Mouse (Mus musculus): ENCODE results near the gene Cacna2d1. TPM values are rescaled to one million over a fixed set of nuclear protein-coding genes. Genes with fewer than 3 reads are reported as not detected.

The Cacna2d1 gene
- polyA plus RNA-seq, 1 experiment: 25.7 TPM

DNA sequence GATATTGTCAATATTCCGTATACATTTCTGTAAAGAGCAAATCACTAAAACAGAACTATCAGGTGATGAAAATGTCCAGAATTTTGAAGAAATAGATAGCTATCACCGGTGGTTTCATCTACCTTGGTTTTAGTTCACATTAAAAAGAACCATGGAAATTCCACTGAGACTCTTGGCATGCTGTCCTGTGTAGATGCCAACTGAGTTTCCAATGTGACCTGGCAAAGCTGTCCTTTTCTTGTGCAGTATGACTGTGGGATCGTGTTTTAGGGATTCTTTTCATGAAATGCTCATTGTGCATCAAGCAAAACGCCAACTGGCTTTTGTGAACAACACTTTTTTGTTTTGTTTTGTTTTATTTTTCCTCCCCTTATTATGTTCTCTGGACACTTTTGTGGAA lies 439.5 kb downstream of the Cacna2d1 start:
- no peak overlapping the region for H3K4me3 ChIP-seq (replicated peaks; ENCODE audit: insufficient read depth, low read depth, low read length)
- WGBS: 27% methylated on average over 4 of the region's 4 CpGs
- H3K4me1 ChIP-seq (ENCODE audit: control insufficient read depth, insufficient read depth, low read length): no peaks in the 10 kb centered on the region
- TF ChIP-seq POLR2A (IDR thresholded peaks at IDR 0.05; ENCODE audit: borderline replicate concordance, insufficient read depth, low read length) (no peak), CTCF (IDR thresholded peaks at IDR 0.05; ENCODE audit: borderline replicate concordance, insufficient read depth, low read depth, low read length) (no peak)
- no peaks in the 10 kb centered on the region for H3K27me3 ChIP-seq (ENCODE audit: control insufficient read depth, insufficient read depth, low read length)
- DNase-seq: peak; percentile 35 to 70
- H3K27ac ChIP-seq (ENCODE audit: insufficient read depth, low read length): no peak overlapping the region

DNA sequence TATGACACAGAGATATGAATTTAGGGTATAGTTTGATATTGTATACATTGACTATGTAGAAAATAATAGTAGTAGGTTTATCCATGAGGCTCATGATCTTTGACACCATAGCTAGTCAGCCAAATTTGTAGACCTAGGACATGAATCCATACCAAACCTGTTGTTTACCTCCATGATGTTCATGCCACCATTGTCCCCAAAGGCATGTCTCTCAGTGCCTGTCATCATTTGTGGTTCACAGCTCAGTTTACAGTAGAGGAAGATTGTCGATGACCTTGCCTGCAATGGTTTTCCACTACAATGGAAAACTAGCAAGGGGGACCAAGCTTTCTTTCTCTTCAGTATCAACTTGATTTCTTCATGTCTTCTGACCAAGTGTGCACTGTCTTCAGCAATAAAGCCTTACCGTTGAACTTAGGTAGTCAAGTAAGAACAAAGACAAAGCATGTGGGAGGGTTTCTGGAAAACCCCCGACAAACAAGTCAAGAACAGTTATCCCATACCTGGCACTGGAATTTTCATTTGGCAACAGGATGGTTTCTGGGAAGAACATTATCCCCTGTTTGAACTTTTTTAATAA lies 441.9 kb downstream of the Cacna2d1 start:
- no peak for DNase-seq
- Histone ChIP-seq H3K4me3 (replicated peaks; ENCODE audit: insufficient read depth, low read depth, low read length) (no peak overlapping the region), H3K4me1 (ENCODE audit: control insufficient read depth, insufficient read depth, low read length) (no peaks in the 10 kb centered on the region), H3K27me3 (ENCODE audit: control insufficient read depth, insufficient read depth, low read length) (no peaks in the 10 kb centered on the region), H3K27ac (ENCODE audit: insufficient read depth, low read length) (no peak overlapping the region)
- 94% methylated on average over 3 of the region's 3 CpGs for WGBS
- TF ChIP-seq CTCF (IDR thresholded peaks at IDR 0.05; ENCODE audit: borderline replicate concordance, insufficient read depth, low read depth, low read length): no peak
- TF ChIP-seq POLR2A (IDR thresholded peaks at IDR 0.05; ENCODE audit: borderline replicate concordance, insufficient read depth, low read length): no peak

DNA sequence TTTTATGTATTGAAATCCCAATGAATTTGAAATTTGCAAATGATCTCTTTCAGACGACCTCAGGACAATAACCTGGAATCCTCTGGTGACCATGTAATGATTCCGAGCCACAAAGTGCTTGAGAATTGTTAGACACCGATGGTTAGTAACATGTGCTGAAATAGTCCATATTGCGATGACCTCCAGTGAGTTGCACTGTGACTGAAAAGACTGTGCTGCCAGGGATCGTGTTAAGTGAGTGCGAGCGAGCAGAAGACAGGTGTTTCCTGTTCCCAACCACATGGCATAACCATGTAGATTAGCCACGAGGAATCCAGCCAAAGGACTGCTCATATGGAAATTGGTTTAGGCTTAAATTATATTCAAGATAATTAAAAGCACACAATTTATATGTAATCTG lies 475.5 kb downstream of the Cacna2d1 start:
- TF ChIP-seq POLR2A (IDR thresholded peaks at IDR 0.05; ENCODE audit: borderline replicate concordance, insufficient read depth, low read length) (no peak), CTCF (IDR thresholded peaks at IDR 0.05; ENCODE audit: borderline replicate concordance, insufficient read depth, low read depth, low read length) (no peak)
- WGBS: 59% methylated on average over 8 of the region's 8 CpGs
- Histone ChIP-seq H3K4me3 (replicated peaks; ENCODE audit: insufficient read depth, low read depth, low read length) (no peak overlapping the region), H3K27me3 (ENCODE audit: control insufficient read depth, insufficient read depth, low read length) (no peaks in the 10 kb centered on the region), H3K27ac (ENCODE audit: insufficient read depth, low read length) (no peak overlapping the region), H3K4me1 (ENCODE audit: control insufficient read depth, insufficient read depth, low read length) (no peaks in the 10 kb centered on the region)
- no peak for DNase-seq

DNA sequence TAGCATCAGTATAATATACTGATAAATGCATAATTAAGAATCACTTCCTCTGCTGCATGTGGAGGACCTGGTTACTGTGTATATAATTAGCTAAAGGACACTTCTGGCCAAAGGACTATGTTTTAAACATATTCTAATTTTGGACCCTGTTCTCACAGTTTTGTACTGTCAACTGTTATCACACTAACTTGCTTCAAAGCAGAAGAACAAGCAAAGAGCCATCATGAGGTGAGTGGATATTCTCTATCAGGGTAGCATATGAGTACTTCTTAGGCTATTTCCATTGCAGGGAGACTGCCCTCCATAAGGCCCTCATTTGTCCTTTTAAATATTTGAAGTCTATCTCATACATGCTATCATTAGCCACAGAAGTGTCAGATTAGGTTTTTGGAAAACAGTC lies 480.2 kb downstream of the Cacna2d1 start:
- no peak for DNase-seq
- Histone ChIP-seq H3K27me3 (ENCODE audit: control insufficient read depth, insufficient read depth, low read length) (no peaks in the 10 kb centered on the region), H3K4me1 (ENCODE audit: control insufficient read depth, insufficient read depth, low read length) (no peaks in the 10 kb centered on the region), H3K27ac (ENCODE audit: insufficient read depth, low read length) (no peak overlapping the region), H3K4me3 (replicated peaks; ENCODE audit: insufficient read depth, low read depth, low read length) (no peak overlapping the region)
- no peak for TF ChIP-seq CTCF (IDR thresholded peaks at IDR 0.05; ENCODE audit: borderline replicate concordance, insufficient read depth, low read depth, low read length)
- no peak for TF ChIP-seq POLR2A (IDR thresholded peaks at IDR 0.05; ENCODE audit: borderline replicate concordance, insufficient read depth, low read length)

DNA sequence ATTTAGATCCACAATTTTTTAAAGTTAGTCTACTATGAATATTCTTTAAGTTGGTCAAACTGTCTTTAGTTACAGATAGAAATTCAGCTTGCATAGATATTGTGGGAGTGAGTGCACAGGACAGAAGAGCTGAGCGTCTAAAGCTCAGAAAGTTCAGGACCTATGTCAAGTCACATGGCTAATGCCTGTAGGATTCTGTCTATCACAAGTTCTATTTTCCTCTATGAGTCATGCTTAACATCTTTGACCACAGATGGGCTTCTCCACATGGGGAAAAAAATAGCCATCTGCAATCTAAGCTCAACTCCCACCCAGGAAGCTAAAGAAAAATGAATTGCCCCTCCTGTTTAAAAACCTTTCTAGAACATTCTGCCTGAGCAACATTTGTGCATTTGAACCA lies 483.5 kb downstream of the Cacna2d1 start:
- H3K27ac ChIP-seq (ENCODE audit: insufficient read depth, low read length): no peak overlapping the region
- no peak for DNase-seq
- H3K4me3 ChIP-seq (replicated peaks; ENCODE audit: insufficient read depth, low read depth, low read length): no peak overlapping the region
- no peaks in the 10 kb centered on the region for H3K27me3 ChIP-seq (ENCODE audit: control insufficient read depth, insufficient read depth, low read length)
- 26% methylated on average over 1 of the region's 1 CpGs for WGBS
- no peaks in the 10 kb centered on the region for H3K4me1 ChIP-seq (ENCODE audit: control insufficient read depth, insufficient read depth, low read length)
- TF ChIP-seq CTCF (IDR thresholded peaks at IDR 0.05; ENCODE audit: borderline replicate concordance, insufficient read depth, low read depth, low read length) (no peak), POLR2A (IDR thresholded peaks at IDR 0.05; ENCODE audit: borderline replicate concordance, insufficient read depth, low read length) (no peak)

DNA sequence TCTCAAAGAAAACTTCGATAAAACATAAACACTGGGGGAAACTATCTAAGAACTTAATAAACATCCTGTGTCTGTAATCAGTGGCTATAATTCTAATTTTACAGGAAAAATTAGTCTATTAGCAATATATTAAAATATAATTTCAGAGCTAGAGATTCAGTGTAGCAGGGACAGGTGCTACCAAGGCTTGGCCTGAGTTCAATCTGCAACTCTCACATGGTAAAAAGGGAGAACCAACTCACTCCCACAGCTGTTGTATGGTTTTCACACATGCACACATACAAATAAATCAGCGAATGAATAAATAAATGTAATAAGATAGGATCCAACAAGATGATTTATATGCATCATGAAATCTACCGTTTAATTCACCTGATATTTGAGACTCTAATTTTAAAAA lies 484.0 kb downstream of the Cacna2d1 start:
- TF ChIP-seq POLR2A (IDR thresholded peaks at IDR 0.05; ENCODE audit: borderline replicate concordance, insufficient read depth, low read length) (no peak), CTCF (IDR thresholded peaks at IDR 0.05; ENCODE audit: borderline replicate concordance, insufficient read depth, low read depth, low read length) (no peak)
- 80% methylated on average over 3 of the region's 3 CpGs for WGBS
- Histone ChIP-seq H3K4me1 (ENCODE audit: control insufficient read depth, insufficient read depth, low read length) (no peaks in the 10 kb centered on the region), H3K27ac (ENCODE audit: insufficient read depth, low read length) (no peak overlapping the region), H3K27me3 (ENCODE audit: control insufficient read depth, insufficient read depth, low read length) (no peaks in the 10 kb centered on the region), H3K4me3 (replicated peaks; ENCODE audit: insufficient read depth, low read depth, low read length) (no peak overlapping the region)
- DNase-seq: no peak

Other genes starting within 250 kb of the Cacna2d1 start
- not detected in 2 replicates for gene Speer4c, start 220.4 kb upstream of the Cacna2d1 start, polyA plus RNA-seq (2012; rRNA removed)